Mouse (Mus musculus) intestine, embryonic 16.5 days (tissue): ENCODE results near the gene Ccm2. TPM values are rescaled to one million over a fixed set of nuclear protein-coding genes. Genes with fewer than 3 reads are reported as not detected.

ENCODE experiments used
- ATAC-seq: fragments of 200-750 bp; cut with Nextera tagmentation; 2 replicates; pipeline ENCODE4 v1.8.0; 2017; ENCODE audit warnings: moderate TSS enrichment, moderate library complexity
- H3K27ac ChIP-seq: fragments of 300-500 bp; sonication (generic); 2 replicates; pipeline ENCODE4 v1.5.1; 2014; ENCODE audit warnings: mild to moderate bottlenecking, low read length
- H3K27me3 ChIP-seq: fragments of 300-500 bp; sonication (generic); replicated peaks from 2 replicates; pipeline ENCODE4 v1.6.1; 2014; ENCODE audit warnings: low read length, control low read depth, mixed read lengths; ENCODE audit not compliant: control insufficient read depth, insufficient read depth
- H3K36me3 ChIP-seq: fragments of 300-500 bp; sonication (generic); 2 replicates; pipeline ENCODE4 v1.6.1; 2014; ENCODE audit warnings: low read length, control low read depth; ENCODE audit not compliant: control insufficient read depth, insufficient read depth
- H3K4me1 ChIP-seq: fragments of 300-500 bp; sonication (generic); 2 replicates; pipeline ENCODE4 v1.6.1; 2014; ENCODE audit warnings: low read length, control low read depth, mixed read lengths; ENCODE audit not compliant: control insufficient read depth, insufficient read depth
- H3K4me2 ChIP-seq: fragments of 300-500 bp; sonication (generic); 2 replicates; pipeline ENCODE4 v1.6.1; 2014; ENCODE audit warnings: low read depth, low read length, control low read depth
- H3K4me3 ChIP-seq: fragments of 300-500 bp; sonication (generic); 2 replicates; pipeline ENCODE4 v1.5.1; 2014; ENCODE audit warnings: mild to moderate bottlenecking, low read length
- H3K9ac ChIP-seq: fragments of 300-500 bp; sonication (generic); 2 replicates; pipeline ENCODE4 v1.6.1; 2014; ENCODE audit warnings: low read depth, low read length
- H3K9me3 ChIP-seq: fragments of 300-500 bp; sonication (generic); 2 replicates; pipeline ENCODE4 v1.6.1; 2016; ENCODE audit warnings: low read length, control low read depth; ENCODE audit not compliant: control insufficient read depth
- WGBS: fragments of 180-500 bp; shearing (Covaris S2); extraction: QIAGEN DNeasy Blood & Tissue Kit; methylation state at CpG from one replicate; pipeline ENCODE4 v1.1.7; 2014; 5-methylcytosine and 5-hydroxymethylcytosine counted together
- polyA plus RNA-seq: library from polyadenylated mRNA; unstranded; fragments of >200 nt; fragmentation: Nextera tagmentation; extraction: Ambion mirVana; gene quantifications from 2 replicates; pipeline ENCODE4 v1.2.1, GENCODE M21; 2015

Gene Ccm2
- polyA plus RNA-seq, 1 experiment from 2014 or later: 69.9 TPM

GRCm38 (mm10) chr11:6598191-6598889 lies 51.7 kb downstream of the Ccm2 start:
- 54% methylated on average over 19 of the region's 19 CpGs for WGBS
- H3K4me2 ChIP-seq: no peak overlapping the region
- peaks cover 14% of the 10 kb centered on the region for H3K4me1 ChIP-seq
- H3K9ac ChIP-seq: no peak overlapping the region; the same call in 1 of the 2 replicates
- peaks cover 17% of the 10 kb centered on the region for H3K36me3 ChIP-seq
- H3K4me3 ChIP-seq: no peak overlapping the region
- H3K9me3 ChIP-seq: no peaks in the 10 kb centered on the region
- 0 out of 2 replicates have a peak, but pooled peaks have one; percentile 5 for ATAC-seq
- H3K27ac ChIP-seq: no peak overlapping the region
- no peaks in the 10 kb centered on the region for H3K27me3 ChIP-seq

GRCm38 (mm10) chr11:6599011-6599681 lies 52.5 kb downstream of the Ccm2 start:
- H3K4me2 ChIP-seq: no peak overlapping the region

GRCm38 (mm10) chr11:6599831-6600230 lies 53.1 kb downstream of the Ccm2 start:
- H3K27ac ChIP-seq: no peak overlapping the region
- no peak overlapping the region for H3K4me2 ChIP-seq
- H3K36me3 ChIP-seq: peaks cover 12% of the 10 kb centered on the region
- H3K9me3 ChIP-seq: no peaks in the 10 kb centered on the region
- H3K9ac ChIP-seq: no peak overlapping the region
- no peak overlapping the region for H3K4me3 ChIP-seq
- no peak for ATAC-seq
- WGBS: 84% methylated on average over 6 of the region's 6 CpGs
- peaks cover 3% of the 10 kb centered on the region; the same call in 1 of the 2 replicates for H3K27me3 ChIP-seq
- peaks cover 26% of the 10 kb centered on the region for H3K4me1 ChIP-seq

More at GRCm38 (mm10) chr11:6599011-6599681, 52.5 kb downstream of the Ccm2 start:
- no peak for ATAC-seq
- Histone ChIP-seq H3K27ac (no peak overlapping the region), H3K9me3 (no peaks in the 10 kb centered on the region), H3K27me3 (no peaks in the 10 kb centered on the region), H3K4me3 (no peak overlapping the region), H3K36me3 (peaks cover 16% of the 10 kb centered on the region), H3K4me1 (peaks cover 22% of the 10 kb centered on the region), H3K9ac (no peak overlapping the region)
- 30% methylated on average over 27 of the region's 27 CpGs for WGBS

DNA sequence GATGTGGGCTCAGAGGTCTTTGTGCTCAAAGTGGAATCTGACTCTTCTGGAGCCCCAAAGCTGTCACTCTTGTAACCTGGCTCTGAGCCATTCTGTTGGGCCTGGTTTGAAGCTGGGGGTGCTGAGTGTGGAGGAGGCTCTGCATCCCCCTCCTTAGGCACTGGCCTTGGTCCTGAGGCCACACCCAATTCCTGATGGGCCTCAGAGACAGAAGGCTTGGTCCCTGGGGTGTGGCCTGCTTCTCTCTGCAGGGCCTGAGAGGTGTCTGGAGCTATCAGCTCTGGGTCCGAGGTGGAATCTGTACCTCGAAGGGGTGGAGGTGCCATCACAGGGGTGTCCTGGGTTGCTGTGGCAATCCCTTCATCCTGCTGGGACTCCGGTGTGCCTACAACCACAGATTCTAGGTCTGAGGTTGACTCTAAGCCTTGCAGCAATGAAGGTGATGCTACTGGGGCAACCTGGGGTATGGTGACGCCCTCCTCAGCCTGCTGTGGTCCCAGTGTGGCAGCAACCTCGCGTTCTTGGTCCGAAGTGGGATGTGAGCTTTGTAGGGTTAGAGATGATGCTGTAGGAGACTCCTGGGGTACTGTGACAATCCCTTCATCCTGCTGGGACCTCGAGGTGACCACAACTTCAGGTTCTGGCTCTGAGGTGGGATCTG lies 53.7 kb downstream of the Ccm2 start:
- WGBS: 86% methylated on average over 8 of the region's 8 CpGs
- Histone ChIP-seq H3K4me2 (no peak overlapping the region), H3K27me3 (peaks cover 9% of the 10 kb centered on the region; the same call in 1 of the 2 replicates), H3K9ac (no peak overlapping the region), H3K36me3 (peaks cover 10% of the 10 kb centered on the region), H3K4me1 (peaks cover 31% of the 10 kb centered on the region), H3K27ac (no peak overlapping the region), H3K4me3 (no peak overlapping the region), H3K9me3 (no peaks in the 10 kb centered on the region)
- no peak for ATAC-seq

DNA sequence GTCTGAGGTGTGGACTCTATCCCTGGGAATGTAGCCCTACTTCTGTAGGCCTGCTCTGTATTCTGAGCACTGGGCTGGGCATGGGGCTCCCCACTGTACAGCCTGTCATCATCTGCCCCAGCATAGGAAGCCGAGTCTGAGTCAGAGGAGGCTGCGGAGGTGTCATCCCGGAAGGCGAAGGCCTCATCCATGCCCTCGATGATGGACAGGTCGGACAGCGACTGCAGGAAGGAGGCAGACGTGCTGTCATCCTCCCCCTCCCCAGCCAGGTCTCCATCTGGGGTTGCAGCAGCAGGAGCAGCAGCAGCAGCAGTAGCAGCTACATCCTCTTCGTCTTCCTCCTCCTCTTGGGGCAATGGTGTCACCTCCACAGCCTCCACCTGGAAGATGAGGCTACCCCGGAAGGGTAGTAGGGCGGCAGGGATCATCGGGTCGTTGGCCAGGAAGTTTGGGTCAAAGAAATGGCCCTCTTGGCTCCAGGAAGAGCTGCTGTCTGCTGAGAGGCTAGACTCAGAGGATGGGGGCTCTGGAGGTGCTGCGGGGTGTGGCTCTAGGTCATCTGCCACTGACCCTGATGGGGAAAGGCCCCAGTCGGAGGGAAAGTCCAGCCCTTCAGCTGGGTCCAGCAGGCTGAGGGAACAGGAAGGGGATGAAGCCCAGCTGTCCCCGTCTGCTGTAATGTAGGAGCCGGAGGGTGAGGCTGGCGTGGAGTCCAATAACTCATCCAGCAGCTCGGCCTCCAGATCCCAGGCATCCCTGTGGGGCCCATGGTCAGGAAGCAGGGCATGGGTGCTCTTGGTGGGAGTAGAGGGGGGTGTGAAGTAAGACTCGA lies 55.2 kb downstream of the Ccm2 start:
- H3K27ac ChIP-seq: no peak overlapping the region
- H3K4me1 ChIP-seq: peaks cover 35% of the 10 kb centered on the region
- H3K9ac ChIP-seq: no peak overlapping the region
- peaks cover 21% of the 10 kb centered on the region; the same call in 1 of the 2 replicates for H3K27me3 ChIP-seq
- no peak overlapping the region for H3K4me3 ChIP-seq
- ATAC-seq: no peak
- no peaks in the 10 kb centered on the region; the same call in 1 of the 2 replicates for H3K36me3 ChIP-seq
- WGBS: 69% methylated on average over 20 of the region's 20 CpGs
- H3K9me3 ChIP-seq: no peaks in the 10 kb centered on the region
- H3K4me2 ChIP-seq: no peak overlapping the region

DNA sequence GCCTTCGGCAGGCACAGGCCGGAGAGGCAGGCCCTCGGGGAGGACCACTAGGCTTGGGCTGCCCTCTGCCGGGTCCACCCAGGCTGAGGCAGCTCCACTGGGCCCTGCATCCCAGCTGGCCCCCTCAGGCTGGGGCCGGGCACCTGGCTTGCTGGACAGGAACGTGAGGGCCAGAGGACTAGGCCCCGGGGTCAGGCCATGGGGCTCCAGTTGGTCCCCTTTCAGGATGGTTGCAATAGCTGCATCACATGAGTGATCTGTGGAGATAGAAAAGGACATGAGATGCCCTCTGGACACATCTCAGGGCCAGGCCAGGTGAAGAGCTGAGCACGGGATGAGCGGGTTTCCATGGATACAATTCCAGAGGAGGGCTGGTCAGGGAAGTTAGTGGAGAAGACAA lies 56.0 kb downstream of the Ccm2 start:
- Histone ChIP-seq H3K36me3 (no peaks in the 10 kb centered on the region), H3K4me2 (no peak overlapping the region), H3K9ac (no peak overlapping the region), H3K27ac (no peak overlapping the region), H3K4me1 (peaks cover 35% of the 10 kb centered on the region), H3K4me3 (no peak overlapping the region), H3K27me3 (peaks cover 21% of the 10 kb centered on the region; the same call in 1 of the 2 replicates), H3K9me3 (no peaks in the 10 kb centered on the region)
- ATAC-seq: no peak
- WGBS: 73% methylated on average over 9 of the region's 9 CpGs

DNA sequence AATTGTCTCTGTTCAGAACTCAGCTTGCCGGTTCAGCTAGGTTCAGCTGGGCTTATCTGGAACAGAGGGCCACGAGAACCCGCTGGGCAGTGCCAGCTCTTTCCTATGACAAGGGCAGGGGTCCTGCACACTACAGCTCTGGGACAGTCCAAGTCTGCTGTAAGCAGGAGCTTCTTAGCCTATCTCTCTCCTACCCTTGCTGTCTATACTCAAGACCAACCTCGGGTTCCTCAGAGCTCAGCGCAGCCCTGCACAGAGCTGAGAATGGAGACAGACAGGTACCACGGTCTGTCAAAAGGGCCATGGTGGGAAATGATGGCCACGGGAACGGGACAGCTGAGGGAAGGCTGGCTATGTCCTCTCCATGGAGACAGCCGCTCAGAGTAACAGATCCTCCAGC lies 56.5 kb downstream of the Ccm2 start:
- H3K4me2 ChIP-seq: no peak overlapping the region
- no peak for ATAC-seq
- no peaks in the 10 kb centered on the region for H3K9me3 ChIP-seq
- H3K9ac ChIP-seq: no peak overlapping the region
- H3K27ac ChIP-seq: no peak overlapping the region
- no peaks in the 10 kb centered on the region for H3K36me3 ChIP-seq
- no peak overlapping the region for H3K4me3 ChIP-seq
- peaks cover 31% of the 10 kb centered on the region for H3K4me1 ChIP-seq
- 76% methylated on average over 9 of the region's 9 CpGs for WGBS
- peaks cover 21% of the 10 kb centered on the region; the same call in 1 of the 2 replicates for H3K27me3 ChIP-seq

- peaks cover 21% of the 10 kb centered on the region; the same call in 1 of the 2 replicates for H3K27me3 ChIP-seq
- H3K9me3 ChIP-seq: no peaks in the 10 kb centered on the region
- no peaks in the 10 kb centered on the region for H3K36me3 ChIP-seq
- peak overlapping the region; percentile 37 for H3K4me2 ChIP-seq
- peak; percentile 31; the same call in 1 of the 2 replicates for ATAC-seq
- H3K27ac ChIP-seq: no peak overlapping the region
- peaks cover 27% of the 10 kb centered on the region for H3K4me1 ChIP-seq
- H3K4me3 ChIP-seq: peak overlapping the region; percentile 2; the same call in 1 of the 2 replicates
- peak overlapping the region; percentile 22; the same call in 1 of the 2 replicates for H3K9ac ChIP-seq
- WGBS: 17% methylated on average over 12 of the region's 12 CpGs
Measured at GRCm38 (mm10) chr11:6603887-6604603, 57.4 kb downstream of the Ccm2 start.
